Mouse (Mus musculus) myocyte (in vitro differentiated cells): ENCODE results near the gene Rin3. TPM values are rescaled to one million over a fixed set of nuclear protein-coding genes. Genes with fewer than 3 reads are reported as not detected.

Experiments used
- H3K27me3 ChIP-seq: one replicate; pipeline ENCODE4 v1.6.1; 2011; ENCODE audit not compliant: control insufficient read depth, insufficient read depth, insufficient read length
- H3K36me3 ChIP-seq: one replicate; pipeline ENCODE4 v1.6.1; 2011; ENCODE audit not compliant: control insufficient read depth, insufficient read depth
- H3K4me2 ChIP-seq: one replicate; pipeline ENCODE4 v1.6.1; 2011; ENCODE audit warnings: low read depth, control low read depth
- H3K4me3 ChIP-seq: one replicate; pipeline ENCODE4 v1.5.1; 2011; ENCODE audit warnings: mild to moderate bottlenecking, control low read depth, moderate library complexity
- H3K79me2 ChIP-seq: one replicate; pipeline ENCODE4 v1.6.1; 2011; ENCODE audit not compliant: control insufficient read depth, insufficient read depth
- H3ac ChIP-seq: one replicate; pipeline ENCODE4 v1.6.1; 2011; ENCODE audit not compliant: control insufficient read depth, insufficient read length
- CEBPB ChIP-seq: IDR thresholded peaks from 2 replicates; pipeline ENCODE4 v1.6.1; 2011; ENCODE audit warnings: mild to moderate bottlenecking, moderate library complexity; ENCODE audit not compliant: poor library complexity, insufficient read depth, severe bottlenecking
- E2F4 ChIP-seq: IDR thresholded peaks from one replicate; pipeline ENCODE4 v1.6.1; 2011; ENCODE audit warnings: mild to moderate bottlenecking, control low read depth, moderate library complexity; ENCODE audit not compliant: insufficient read depth
- MAX ChIP-seq: IDR thresholded peaks from one replicate; pipeline ENCODE4 v1.6.1; 2011; ENCODE audit warnings: low read depth, mild to moderate bottlenecking, control low read depth
- MYOD1 ChIP-seq, 3 experiments: IDR thresholded peaks; one replicate each; pipeline ENCODE4 v1.6.1; 2011; ENCODE audit warnings: control low read depth in 2 of 3, low read depth in 2 of 3, mild to moderate bottlenecking in 2 of 3, moderate library complexity in 1 of 3; ENCODE audit not compliant: insufficient read length in 2 of 3, control insufficient read depth in 1 of 3
- MYOG ChIP-seq, 3 experiments: IDR thresholded peaks; one replicate each; pipeline ENCODE4 v1.6.1; 2011; ENCODE audit warnings: control low read depth in 2 of 3, low read depth in 2 of 3, mild to moderate bottlenecking in 2 of 3; ENCODE audit not compliant: insufficient read length in 2 of 3, control insufficient read depth in 1 of 3, insufficient read depth in 1 of 3
- POLR2A ChIP-seq: IDR thresholded peaks from one replicate; pipeline ENCODE4 v1.6.1; 2011; ENCODE audit warnings: low read depth, mild to moderate bottlenecking, control low read depth, moderate library complexity; ENCODE audit not compliant: insufficient read length
- POLR2AphosphoS2 ChIP-seq: IDR thresholded peaks from one replicate; pipeline ENCODE4 v1.6.1; 2011; ENCODE audit warnings: low read depth, control low read depth; ENCODE audit not compliant: insufficient read length
- REST ChIP-seq: IDR thresholded peaks from one replicate; pipeline ENCODE4 v1.6.1; 2011; ENCODE audit warnings: mild to moderate bottlenecking, control low read depth, moderate library complexity; ENCODE audit not compliant: insufficient read depth, insufficient read length
- SRF ChIP-seq: IDR thresholded peaks from one replicate; pipeline ENCODE4 v1.6.1; 2011; ENCODE audit warnings: low read depth; ENCODE audit not compliant: control insufficient read depth, insufficient read length
- TCF12 ChIP-seq: IDR thresholded peaks from one replicate; pipeline ENCODE4 v1.6.1; 2011; ENCODE audit warnings: mild to moderate bottlenecking, control low read depth; ENCODE audit not compliant: poor library complexity, insufficient read depth, severe bottlenecking
- TCF3 ChIP-seq: IDR thresholded peaks from one replicate; pipeline ENCODE4 v1.6.1; 2011; ENCODE audit warnings: low read depth, control low read depth; ENCODE audit not compliant: insufficient read length
- USF1 ChIP-seq: IDR thresholded peaks from one replicate; pipeline ENCODE4 v1.6.1; 2011; ENCODE audit warnings: low read depth, mild to moderate bottlenecking, control low read depth, moderate library complexity
- polyA plus RNA-seq: library from polyadenylated mRNA; unstranded; fragments of >200 nt; fragmentation: generic; extraction: Trizol; gene quantifications from one replicate; pipeline ENCODE4 v1.2.1, GENCODE M21; 2012; ENCODE audit warnings: missing spikeins

The Rin3 gene
- polyA plus RNA-seq, 1 experiment: 23.4 TPM

DNA sequence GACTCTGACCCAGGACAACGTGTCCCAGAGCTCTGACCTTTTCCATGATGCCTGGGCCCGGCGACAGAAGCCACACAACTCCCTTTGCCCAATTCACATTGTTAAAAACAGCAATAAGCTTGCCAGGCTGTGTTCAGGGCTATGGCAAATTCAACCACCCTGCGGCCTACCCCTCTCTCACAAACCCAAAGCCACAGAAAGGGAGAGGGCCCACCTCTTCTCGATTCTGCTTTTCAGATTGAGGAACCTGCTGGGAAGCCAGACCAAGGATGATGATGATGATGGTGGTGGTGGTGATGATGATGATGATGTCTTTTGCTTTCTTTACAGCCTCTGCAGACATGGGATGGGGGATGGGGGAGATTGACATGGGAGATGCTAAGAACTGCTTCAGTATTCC lies 36.6 kb upstream of the Rin3 start:
- H3K4me2 ChIP-seq: no peak overlapping the region
- H3ac ChIP-seq: no peak overlapping the region
- H3K79me2 ChIP-seq: no peaks in the 10 kb centered on the region
- H3K27me3 ChIP-seq: no peaks in the 10 kb centered on the region
- TF ChIP-seq MAX (no peak), MYOG (IDR thresholded peaks at IDR 0.05; ENCODE audit: control insufficient read depth in 1 of 3, insufficient read depth in 1 of 3, insufficient read length in 2 of 3, low read depth in 2 of 3) (no peak), POLR2A (no peak), TCF12 (no peak), TCF3 (no peak), E2F4 (no peak), POLR2AphosphoS2 (no peak), REST (no peak), CEBPB (no peak), SRF (no peak)
- no peak overlapping the region for H3K4me3 ChIP-seq
- no peaks in the 10 kb centered on the region for H3K36me3 ChIP-seq

DNA sequence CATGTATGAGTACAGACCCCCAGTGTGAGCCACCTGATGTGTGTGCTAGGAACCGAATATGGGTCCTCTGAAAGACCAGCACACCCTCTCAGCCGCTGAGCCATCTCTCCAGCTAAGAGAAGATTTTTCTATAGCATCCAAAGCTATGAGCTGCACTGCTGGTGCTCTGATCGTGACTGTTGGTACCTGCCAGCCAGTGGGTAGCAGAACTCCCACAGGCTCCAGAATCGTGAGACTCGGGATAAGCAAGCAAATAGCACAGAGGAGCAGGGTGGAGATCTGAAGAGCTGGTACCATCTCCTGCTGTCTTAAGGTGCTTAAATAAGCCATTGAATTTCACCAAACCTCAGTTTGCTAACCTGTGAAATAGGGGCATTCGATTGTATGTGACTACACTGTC lies 34.7 kb upstream of the Rin3 start:
- H3K4me2 ChIP-seq: no peak overlapping the region
- H3K36me3 ChIP-seq: no peaks in the 10 kb centered on the region
- H3K79me2 ChIP-seq: no peaks in the 10 kb centered on the region
- TF ChIP-seq MYOG (IDR thresholded peaks at IDR 0.05; ENCODE audit: control insufficient read depth in 1 of 3, insufficient read depth in 1 of 3, insufficient read length in 2 of 3, low read depth in 2 of 3) (no peak), TCF3 (no peak), E2F4 (no peak), MYOD1 (IDR thresholded peaks at IDR 0.05; ENCODE audit: control insufficient read depth in 1 of 3, insufficient read length in 2 of 3, low read depth in 2 of 3) (no peak), CEBPB (no peak), USF1 (no peak), MAX (no peak), REST (no peak), TCF12 (no peak), SRF (no peak)
- H3K4me3 ChIP-seq: no peak overlapping the region
- no peaks in the 10 kb centered on the region for H3K27me3 ChIP-seq
- H3ac ChIP-seq: no peak overlapping the region

GRCm38 (mm10) chr12:102250316-102250715 lies 32.5 kb upstream of the Rin3 start:
- Histone ChIP-seq H3K4me2 (no peak overlapping the region), H3K27me3 (no peaks in the 10 kb centered on the region), H3K79me2 (no peaks in the 10 kb centered on the region), H3ac (no peak overlapping the region), H3K36me3 (no peaks in the 10 kb centered on the region), H3K4me3 (no peak overlapping the region)
- no peak for TF ChIP-seq REST
- no peak for TF ChIP-seq USF1
- no peak for TF ChIP-seq SRF
- no peak for TF ChIP-seq MYOG (IDR thresholded peaks at IDR 0.05; ENCODE audit: control insufficient read depth in 1 of 3, insufficient read depth in 1 of 3, insufficient read length in 2 of 3, low read depth in 2 of 3)
- no peak for TF ChIP-seq MYOD1 (IDR thresholded peaks at IDR 0.05; ENCODE audit: control insufficient read depth in 1 of 3, insufficient read length in 2 of 3, low read depth in 2 of 3)
- no peak for TF ChIP-seq CEBPB
- TF ChIP-seq E2F4: no peak
- TF ChIP-seq POLR2A: no peak
- no peak for TF ChIP-seq MAX
- no peak for TF ChIP-seq TCF3
- TF ChIP-seq POLR2AphosphoS2: no peak
- no peak for TF ChIP-seq TCF12

DNA sequence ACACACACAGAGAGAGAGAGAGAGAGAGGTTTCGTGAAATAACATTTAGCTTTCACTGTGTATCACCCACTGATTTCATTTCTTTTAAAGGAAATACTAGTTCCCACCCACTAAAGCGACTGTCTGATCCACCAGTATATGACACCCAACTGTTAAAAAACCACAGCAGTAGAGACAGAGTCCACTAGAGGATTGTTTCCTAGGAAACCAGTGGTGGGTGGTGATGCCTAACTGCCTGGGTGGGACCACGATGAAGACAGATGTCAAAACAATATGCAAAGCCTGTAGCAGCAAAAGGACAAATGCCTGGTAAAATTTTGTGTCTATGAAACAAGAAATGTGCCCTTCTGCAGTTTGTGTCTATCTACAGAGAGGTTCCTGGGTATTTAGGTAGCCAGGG lies 31.8 kb upstream of the Rin3 start:
- Histone ChIP-seq H3ac (no peak overlapping the region), H3K4me3 (no peak overlapping the region), H3K36me3 (no peaks in the 10 kb centered on the region), H3K79me2 (no peaks in the 10 kb centered on the region), H3K27me3 (no peaks in the 10 kb centered on the region), H3K4me2 (no peak overlapping the region)
- no peak for TF ChIP-seq MYOG (IDR thresholded peaks at IDR 0.05; ENCODE audit: control insufficient read depth in 1 of 3, insufficient read depth in 1 of 3, insufficient read length in 2 of 3, low read depth in 2 of 3)
- TF ChIP-seq MYOD1 (IDR thresholded peaks at IDR 0.05; ENCODE audit: control insufficient read depth in 1 of 3, insufficient read length in 2 of 3, low read depth in 2 of 3): no peak
- no peak for TF ChIP-seq MAX
- no peak for TF ChIP-seq REST
- no peak for TF ChIP-seq TCF12

GRCm38 (mm10) chr12:102251985-102252384 lies 30.9 kb upstream of the Rin3 start:
- Histone ChIP-seq H3ac (no peak overlapping the region), H3K4me2 (no peak overlapping the region), H3K36me3 (no peaks in the 10 kb centered on the region), H3K4me3 (no peak overlapping the region), H3K27me3 (no peaks in the 10 kb centered on the region), H3K79me2 (no peaks in the 10 kb centered on the region)
- no peak for TF ChIP-seq TCF12
- TF ChIP-seq E2F4: no peak
- no peak for TF ChIP-seq MYOG (IDR thresholded peaks at IDR 0.05; ENCODE audit: control insufficient read depth in 1 of 3, insufficient read depth in 1 of 3, insufficient read length in 2 of 3, low read depth in 2 of 3)
- no peak for TF ChIP-seq POLR2A
- no peak for TF ChIP-seq SRF
- TF ChIP-seq MYOD1 (IDR thresholded peaks at IDR 0.05; ENCODE audit: control insufficient read depth in 1 of 3, insufficient read length in 2 of 3, low read depth in 2 of 3): no peak
- TF ChIP-seq TCF3: no peak
- TF ChIP-seq POLR2AphosphoS2: no peak
- no peak for TF ChIP-seq USF1
- no peak for TF ChIP-seq CEBPB
- TF ChIP-seq REST: no peak
- TF ChIP-seq MAX: no peak
